Mouse (Mus musculus): ENCODE results near the gene Per1.

Per1 gene

DNA sequence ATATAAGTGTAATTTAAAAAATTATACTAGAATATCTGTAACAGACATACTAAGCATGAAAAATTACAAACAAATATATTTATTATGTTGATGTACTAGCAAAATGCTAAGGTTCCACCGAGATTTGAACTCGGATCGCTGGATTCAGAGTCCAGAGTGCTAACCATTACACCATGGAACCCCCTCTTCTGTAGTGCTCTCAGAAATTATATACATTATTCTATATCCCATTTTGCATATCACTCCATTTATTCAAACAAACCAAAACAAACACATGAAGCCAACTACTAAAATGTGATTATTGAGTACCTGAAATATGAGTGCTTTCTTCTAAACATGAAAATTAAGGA lies 29.5 kb downstream of the Per1 start:
- in situ Hi-C loops (cut with MboI, MseI) = loop anchor here (5.0 to 25.0 kb wide), 3 partner anchors 62 to 888 kb away; partner anchors contain the start of genes Acadvl, Dlg4, Dvl2 and Gucy2e

GRCm38 (mm10) chr11:69125041-69125851 lies 30.2 kb downstream of the Per1 start:
- in situ Hi-C loops (cut with MboI, MseI) = loop anchor here (10.0 kb wide), 1 partner anchor 110 kb away; the partner anchor contains the start of gene Gucy2e

DNA sequence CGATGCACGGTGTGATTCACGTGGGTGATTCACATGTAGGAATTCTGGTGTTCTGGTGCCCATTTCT lies 30.7 kb downstream of the Per1 start, which contains the start of gene Aloxe3:
Aloxe3 (plus strand) TSS at position 45 of the 67 bp plus-strand sequence.
- in situ Hi-C loops (cut with MboI, MseI) = loop anchor here (10.0 kb wide), 1 partner anchor 109 kb away; the partner anchor contains the start of gene Gucy2e

GRCm38 (mm10) chr11:69125919-69126705 lies 31.1 kb downstream of the Per1 start:
- in situ Hi-C loops (cut with MboI, MseI) = loop anchor here (10.0 kb wide), 1 partner anchor 109 kb away; the partner anchor contains the start of gene Gucy2e

- in situ Hi-C loops (cut with MboI, MseI) = loop anchor here (10.0 kb wide), 1 partner anchor 108 kb away; the partner anchor contains the start of gene Gucy2e
These were observed 31.7 kb downstream of the Per1 start for GRCm38 (mm10) chr11:69126706-69127095.

DNA sequence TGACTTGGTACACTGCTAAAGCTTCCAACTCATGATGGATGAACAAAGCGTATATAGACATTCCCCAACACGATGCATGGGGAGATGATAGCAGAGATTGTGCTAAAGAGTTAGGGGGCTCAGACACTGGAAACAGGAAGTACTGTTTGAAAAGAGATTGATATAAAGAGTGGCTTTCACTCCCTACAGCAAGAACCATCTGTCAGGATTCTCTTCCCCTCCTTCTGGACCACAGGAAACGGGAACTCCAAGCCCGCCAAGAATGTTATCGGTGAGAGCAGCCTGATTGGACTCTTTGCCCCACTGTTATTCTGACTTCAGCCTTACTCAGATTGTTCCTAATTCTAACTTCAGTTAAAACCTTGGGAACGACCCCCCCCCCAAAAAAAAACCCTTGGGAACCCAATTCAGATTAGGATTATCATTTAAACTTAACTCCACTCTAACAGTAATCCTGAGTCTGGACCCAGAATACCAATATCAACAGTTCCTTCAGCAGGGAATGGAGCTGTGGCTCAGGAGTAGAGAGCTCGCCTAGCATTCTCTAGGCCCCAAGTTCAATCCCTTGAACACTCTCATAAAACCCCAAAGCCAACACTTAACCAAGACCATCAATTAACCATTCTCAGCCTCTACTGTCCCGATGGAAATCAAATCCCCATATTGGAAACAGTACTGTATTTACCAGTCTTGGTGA lies 33.6 kb downstream of the Per1 start:
- in situ Hi-C loops (cut with MboI, MseI) = loop anchor here (10.0 kb wide), 1 partner anchor 106 kb away; the partner anchor contains the start of gene Gucy2e

DNA sequence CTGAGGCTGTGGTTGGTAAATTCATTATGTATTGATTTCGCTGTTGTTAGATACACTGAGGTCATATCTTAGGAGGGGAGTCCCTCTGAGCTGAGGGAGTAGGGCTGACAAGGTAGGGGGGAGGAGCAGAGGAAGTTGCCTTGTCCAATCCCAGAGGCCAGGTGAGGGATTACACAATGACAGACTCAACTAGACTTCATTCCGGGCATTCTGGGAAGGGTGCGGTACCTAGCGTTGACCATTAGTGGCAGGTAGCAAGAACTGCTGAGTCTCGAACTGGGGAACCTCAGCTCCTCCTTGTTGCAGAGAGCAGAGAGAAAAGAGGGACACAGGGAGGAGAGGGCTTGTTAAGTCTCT lies 38.5 kb downstream of the Per1 start:
- in situ Hi-C loops (cut with MboI, MseI) = no loop called here

DNA sequence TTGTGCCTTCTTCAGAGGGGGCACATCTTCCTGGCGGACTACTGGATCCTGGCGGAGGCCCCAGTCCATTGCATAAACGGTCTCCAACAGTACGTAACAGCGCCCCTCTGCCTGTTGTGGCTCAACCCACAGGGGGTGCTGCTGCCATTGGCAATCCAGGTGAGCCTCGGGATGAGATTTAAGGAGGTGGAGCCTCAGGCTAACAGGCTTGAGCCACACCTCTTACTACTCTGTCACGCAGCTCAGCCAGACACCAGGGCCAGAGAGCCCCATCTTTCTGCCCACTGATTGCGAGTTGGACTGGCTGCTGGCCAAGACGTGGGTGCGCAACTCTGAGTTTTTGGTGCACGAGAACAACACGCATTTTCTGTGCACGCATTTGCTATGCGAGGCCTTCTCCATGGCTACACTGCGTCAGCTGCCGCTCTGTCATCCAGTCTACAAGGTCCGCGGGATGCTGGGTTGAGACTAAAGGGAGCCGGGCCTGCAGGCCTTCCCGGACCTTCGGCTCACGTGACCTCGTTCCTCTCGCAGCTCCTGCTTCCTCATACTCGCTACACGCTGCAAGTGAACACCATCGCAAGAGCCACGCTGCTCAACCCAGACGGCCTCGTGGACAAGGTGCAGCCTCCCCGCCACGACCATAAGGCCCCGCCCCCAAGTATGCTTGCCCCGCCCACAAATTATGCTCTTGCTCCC lies 39.1 kb downstream of the Per1 start:
- in situ Hi-C loops (cut with MboI, MseI) = no loop called here

GRCm38 (mm10) chr11:69134622-69134968 lies 39.6 kb downstream of the Per1 start:
- in situ Hi-C loops (cut with MboI, MseI) = no loop called here

- in situ Hi-C loops (cut with MboI, MseI) = no loop called here
These were observed 40.3 kb downstream of the Per1 start for GRCm38 (mm10) chr11:69135361-69135760.

GRCm38 (mm10) chr11:69147546-69147945 lies 52.5 kb downstream of the Per1 start:
- in situ Hi-C loops (cut with MboI, MseI) = no loop called here

DNA sequence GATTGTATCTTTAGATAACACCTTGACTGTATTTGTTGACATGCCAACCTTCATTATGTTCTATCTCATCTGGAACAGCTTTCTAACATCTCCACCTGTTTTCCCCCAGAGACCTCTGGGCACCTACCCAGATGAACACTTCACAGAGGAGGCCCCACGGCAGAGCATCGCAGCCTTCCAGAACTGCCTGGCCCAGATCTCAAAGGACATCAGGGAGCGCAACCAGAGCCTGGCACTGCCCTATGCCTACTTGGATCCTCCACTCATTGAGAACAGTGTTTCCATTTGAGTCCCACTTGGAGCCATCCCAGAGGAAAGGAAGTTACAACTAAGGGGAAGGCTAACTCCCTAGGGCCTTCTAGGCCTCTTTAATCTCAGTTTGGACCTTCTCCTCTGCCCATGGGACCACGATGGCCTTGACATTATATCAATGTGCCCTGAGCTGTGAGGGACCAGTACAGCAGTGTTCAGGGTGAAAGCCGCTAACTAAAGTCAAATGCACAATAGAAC lies 53.5 kb downstream of the Per1 start:
- in situ Hi-C loops (cut with MboI, MseI) = no loop called here

DNA sequence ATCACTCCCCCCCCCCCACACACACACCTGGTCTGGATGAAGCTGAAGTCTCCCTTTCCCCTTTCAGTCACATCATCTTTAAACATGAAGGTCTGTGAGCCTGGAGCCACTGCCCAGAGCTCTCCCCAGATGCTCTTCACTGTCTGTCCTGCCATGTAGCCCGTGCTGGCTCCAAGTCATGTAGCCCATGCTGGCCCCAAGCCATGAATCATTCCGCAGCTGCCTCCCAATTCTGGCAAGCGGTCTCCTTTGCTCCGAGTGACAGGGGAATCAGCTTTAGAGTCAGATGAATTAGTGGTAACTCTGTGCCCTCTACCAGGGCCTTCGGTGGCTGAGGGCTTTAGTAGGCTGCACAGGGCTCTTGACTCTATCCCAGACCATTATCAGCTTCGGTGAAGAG lies 54.7 kb downstream of the Per1 start:
- in situ Hi-C loops (cut with MboI, MseI) = no loop called here

- in situ Hi-C loops (cut with MboI, MseI) = no loop called here
These were observed 55.4 kb downstream of the Per1 start for GRCm38 (mm10) chr11:69150444-69150843.

GRCm38 (mm10) chr11:69151004-69151403 lies 56.0 kb downstream of the Per1 start:
- in situ Hi-C loops (cut with MboI, MseI) = no loop called here

- in situ Hi-C loops (cut with MboI, MseI) = no loop called here
These were observed 58.8 kb downstream of the Per1 start for GRCm38 (mm10) chr11:69153831-69154230.

DNA sequence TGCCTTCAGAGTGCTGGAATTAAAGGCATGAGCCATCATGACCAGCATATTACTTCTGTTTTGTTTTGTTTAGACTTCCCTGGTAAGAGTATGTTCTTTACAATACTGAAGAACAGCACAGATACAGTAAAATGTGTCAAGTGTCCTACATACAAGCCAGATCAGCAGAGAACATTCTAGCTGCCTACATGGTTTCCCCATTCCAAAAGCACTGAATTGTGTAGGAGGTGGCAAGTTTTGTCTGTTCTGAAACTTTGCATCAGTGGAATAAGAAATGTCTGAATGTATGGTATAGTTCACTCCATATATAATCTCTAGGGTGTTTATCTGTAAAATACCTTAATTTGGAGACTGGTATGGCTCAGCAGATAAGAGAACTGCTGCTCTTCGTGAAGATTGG lies 60.3 kb downstream of the Per1 start:
- in situ Hi-C loops (cut with MboI, MseI) = no loop called here

DNA sequence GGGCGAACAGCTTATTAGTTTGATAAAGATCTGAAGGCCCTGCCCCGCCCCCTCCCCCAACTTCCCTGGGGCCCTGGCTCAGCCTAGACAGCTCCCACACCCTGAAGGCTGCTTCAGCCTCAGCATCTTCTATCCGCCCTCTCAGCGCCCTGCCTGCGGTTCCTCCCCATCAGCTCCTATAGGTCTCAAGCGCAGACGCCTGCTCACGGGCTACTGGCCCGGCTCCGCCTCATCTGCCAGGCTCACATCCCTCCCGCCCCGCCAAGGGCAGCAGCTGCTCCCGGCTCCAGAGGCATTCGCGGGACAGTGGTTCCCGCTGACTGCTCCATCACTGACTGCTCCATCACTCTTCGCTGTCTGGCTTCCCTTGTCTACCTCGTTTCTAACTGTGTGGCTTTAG lies 61.8 kb downstream of the Per1 start, which contains the start of gene Alox12b:
Alox12b (plus strand) TSS at position 190 of the 400 bp plus-strand sequence.
- in situ Hi-C loops (cut with MboI, MseI) = no loop called here
